Mouse (Mus musculus) macrophage (primary cell): ENCODE measurements around the gene Ccdc83. TPM values are rescaled to one million over a fixed set of nuclear protein-coding genes. Genes with fewer than 3 reads are reported as not detected.

Experiments
- H3K27ac ChIP-seq: fragments of 350-480 bp; formaldehyde crosslinking; 2 replicates; pipeline ENCODE4 v1.9.0; 2021
- H3K36me3 ChIP-seq: fragments of 350-480 bp; formaldehyde crosslinking; 2 replicates; pipeline ENCODE4 v1.9.0; 2021; ENCODE audit errors: inconsistent target
- H3K4me3 ChIP-seq: fragments of 350-480 bp; formaldehyde crosslinking; 2 replicates; pipeline ENCODE4 v1.9.0; 2021; ENCODE audit errors: inconsistent target
- H3K79me2 ChIP-seq: fragments of 350-480 bp; formaldehyde crosslinking; 2 replicates; pipeline ENCODE4 v1.9.0; 2021; ENCODE audit errors: inconsistent target
- WGBS: methylation state at CpG from one replicate; pipeline ENCODE4 v1.1.7; 2026; ENCODE audit warnings: inconsistent platforms; ENCODE audit not compliant: missing documents; 5-methylcytosine and 5-hydroxymethylcytosine counted together
- polyA plus RNA-seq: library from polyadenylated mRNA; stranded (reverse); fragments of 250-400 nt; gene quantifications from 3 replicates; pipeline ENCODE4 v1.2.4, GENCODE M21; 2018; ENCODE audit warnings: inconsistent platforms

Gene Ccdc83
- polyA plus RNA-seq, 1 experiment from 2014 or later = not detected

- H3K4me3 ChIP-seq = no peak overlapping the region
- 65% methylated on average over 11 of the region's 11 CpGs for WGBS
- no peak overlapping the region for H3K27ac ChIP-seq
- no peaks in the 10 kb centered on the region for H3K36me3 ChIP-seq
- H3K79me2 ChIP-seq = no peaks in the 10 kb centered on the region
Measured at GRCm38 (mm10) chr7:90280274-90280875, 14.8 kb upstream of the Ccdc83 start.

GRCm38 (mm10) chr7:90279136-90279535, 13.6 kb upstream of the Ccdc83 start:
- H3K79me2 ChIP-seq = no peaks in the 10 kb centered on the region
- WGBS = 89% methylated on average over 4 of the region's 4 CpGs
- no peak overlapping the region for H3K27ac ChIP-seq
- H3K4me3 ChIP-seq = no peak overlapping the region
- H3K36me3 ChIP-seq = no peaks in the 10 kb centered on the region

- Histone ChIP-seq H3K79me2 (no peaks in the 10 kb centered on the region), H3K36me3 (no peaks in the 10 kb centered on the region), H3K4me3 (no peak overlapping the region), H3K27ac (no peak overlapping the region)
- 88% methylated on average over 4 of the region's 4 CpGs for WGBS
Measured at GRCm38 (mm10) chr7:90277769-90278168, 12.2 kb upstream of the Ccdc83 start.

GRCm38 (mm10) chr7:90277246-90277645, 11.7 kb upstream of the Ccdc83 start:
- Histone ChIP-seq H3K79me2 (no peaks in the 10 kb centered on the region), H3K27ac (no peak overlapping the region), H3K4me3 (no peak overlapping the region), H3K36me3 (no peaks in the 10 kb centered on the region)
- 74% methylated on average over 3 of the region's 3 CpGs for WGBS

- Histone ChIP-seq H3K79me2 (no peaks in the 10 kb centered on the region), H3K4me3 (no peak overlapping the region), H3K36me3 (no peaks in the 10 kb centered on the region), H3K27ac (no peak overlapping the region)
- 70% methylated on average over 11 of the region's 11 CpGs for WGBS
Measured at GRCm38 (mm10) chr7:90274561-90275100, 9.1 kb upstream of the Ccdc83 start.

- Histone ChIP-seq H3K36me3 (no peaks in the 10 kb centered on the region), H3K79me2 (no peaks in the 10 kb centered on the region)
Measured at GRCm38 (mm10) chr7:90270141-90270540, 4.6 kb upstream of the Ccdc83 start.

GRCm38 (mm10) chr7:90261902-90262599, 3.5 kb downstream of the Ccdc83 start:
- Histone ChIP-seq H3K27ac (no peak overlapping the region), H3K4me3 (no peak overlapping the region), H3K36me3 (no peaks in the 10 kb centered on the region), H3K79me2 (no peaks in the 10 kb centered on the region)
- WGBS = 59% methylated on average over 7 of the region's 7 CpGs

More at GRCm38 (mm10) chr7:90270141-90270540, 4.6 kb upstream of the Ccdc83 start:
- 32% methylated on average over 3 of the region's 3 CpGs for whole genome bisulfite sequencing
- H3K4me3 ChIP-seq = no peak overlapping the region
- no peak overlapping the region for H3K27ac ChIP-seq

GRCm38 (mm10) chr7:90259899-90260298, 5.7 kb downstream of the Ccdc83 start:
- Histone ChIP-seq H3K79me2 (no peaks in the 10 kb centered on the region), H3K27ac (no peak overlapping the region), H3K36me3 (no peaks in the 10 kb centered on the region), H3K4me3 (no peak overlapping the region)
- WGBS = 81% methylated on average over 2 of the region's 2 CpGs

GRCm38 (mm10) chr7:90258701-90259100, 6.9 kb downstream of the Ccdc83 start:
- Histone ChIP-seq H3K27ac (no peak overlapping the region), H3K79me2 (no peaks in the 10 kb centered on the region), H3K4me3 (no peak overlapping the region), H3K36me3 (no peaks in the 10 kb centered on the region)
- WGBS = 96% methylated on average over 2 of the region's 2 CpGs

GRCm38 (mm10) chr7:90252946-90253345, 12.6 kb downstream of the Ccdc83 start:
- WGBS = 89% methylated on average over 5 of the region's 5 CpGs
- no peak overlapping the region for H3K27ac ChIP-seq

GRCm38 (mm10) chr7:90243643-90244042, 21.9 kb downstream of the Ccdc83 start:
- no peak overlapping the region for H3K4me3 ChIP-seq
- no peaks in the 10 kb centered on the region for H3K79me2 ChIP-seq
- no peaks in the 10 kb centered on the region for H3K36me3 ChIP-seq
- WGBS = 67% methylated on average over 5 of the region's 5 CpGs
- H3K27ac ChIP-seq = no peak overlapping the region

More at GRCm38 (mm10) chr7:90252946-90253345, 12.6 kb downstream of the Ccdc83 start:
- Histone ChIP-seq H3K4me3 (no peak overlapping the region), H3K36me3 (no peaks in the 10 kb centered on the region), H3K79me2 (no peaks in the 10 kb centered on the region)

GRCm38 (mm10) chr7:90243151-90243550, 22.4 kb downstream of the Ccdc83 start:
- Histone ChIP-seq H3K36me3 (no peaks in the 10 kb centered on the region), H3K27ac (no peak overlapping the region), H3K4me3 (no peak overlapping the region), H3K79me2 (no peaks in the 10 kb centered on the region)
- WGBS = 32% methylated on average over 6 of the region's 6 CpGs

GRCm38 (mm10) chr7:90236289-90236905, 29.2 kb downstream of the Ccdc83 start:
- Histone ChIP-seq H3K79me2 (no peaks in the 10 kb centered on the region), H3K36me3 (no peaks in the 10 kb centered on the region), H3K27ac (no peak overlapping the region), H3K4me3 (no peak overlapping the region)
- WGBS = 35% methylated on average over 3 of the region's 4 CpGs

GRCm38 (mm10) chr7:90233921-90234320, 31.7 kb downstream of the Ccdc83 start:
- Histone ChIP-seq H3K36me3 (no peaks in the 10 kb centered on the region), H3K79me2 (no peaks in the 10 kb centered on the region), H3K27ac (no peak overlapping the region), H3K4me3 (no peak overlapping the region)
- 63% methylated on average over 3 of the region's 4 CpGs for WGBS

- H3K36me3 ChIP-seq = no peaks in the 10 kb centered on the region
- H3K79me2 ChIP-seq = no peaks in the 10 kb centered on the region
- 73% methylated on average over 8 of the region's 9 CpGs for WGBS
- no peak overlapping the region for H3K27ac ChIP-seq
- no peak overlapping the region for H3K4me3 ChIP-seq
Measured at GRCm38 (mm10) chr7:90231431-90231830, 34.1 kb downstream of the Ccdc83 start.
